16 mouse cellular contexts compared by ENCODE assay signal in genomic region chr5:3329361-3329760, GRCm38 (mm10).
"Had no signal": no experiment of that assay in that cellular context is flagged by ENCODE, and none has a peak within 500 bp of the region (broad histone marks: within the 10 kb centered on the region; RNA-seq: fewer than 3 reads in every experiment).

No protein-coding gene starts in this region.

- DNase-seq: retina, postnatal 1 day; right cerebral cortex, adult 18-20 months; right cerebral cortex, postnatal 14 days; right cerebral cortex, postnatal 25 days; right cerebral cortex, postnatal 4 days; spleen, adult 18-20 months; thymus, adult 18-20 months; thymus, adult 2 months; thymus, postnatal 14 days; thymus, postnatal 25 days; thymus, postnatal 36 days; thymus, postnatal 4 days had no signal

- H3K27me3 ChIP-seq: neural tube, embryonic 13.5 days; neural tube, embryonic 15.5 days; stomach, embryonic 15.5 days had no signal

- H3K4me3 ChIP-seq: neural tube, embryonic 13.5 days; neural tube, embryonic 15.5 days; stomach, embryonic 15.5 days had no signal

- H3K4me1 ChIP-seq: neural tube, embryonic 13.5 days; neural tube, embryonic 15.5 days; stomach, embryonic 15.5 days had no signal

- H3K36me3 ChIP-seq: neural tube, embryonic 13.5 days; neural tube, embryonic 15.5 days; stomach, embryonic 15.5 days had no signal

- H3K27ac ChIP-seq: neural tube, embryonic 13.5 days; neural tube, embryonic 15.5 days; stomach, embryonic 15.5 days; stomach, postnatal 0 days had no signal

- H3K9me3 ChIP-seq: neural tube, embryonic 13.5 days; neural tube, embryonic 15.5 days; stomach, embryonic 15.5 days had no signal

- H3K4me2 ChIP-seq: neural tube, embryonic 13.5 days; neural tube, embryonic 15.5 days; stomach, embryonic 15.5 days had no signal

- H3K9ac ChIP-seq: neural tube, embryonic 13.5 days; neural tube, embryonic 15.5 days; stomach, embryonic 15.5 days had no signal
